In genomic region chr10:80664197-80665015, GRCm38 (mm10) we compare ENCODE assay signal across 8 mouse cellular contexts. TPM values are rescaled to one million over a fixed set of nuclear protein-coding genes. Genes with fewer than 3 reads are reported as not detected.
DNase-seq lines count a peak whose midpoint lies in the region; ATAC-seq and TF ChIP-seq lines count a peak whose summit lies in the region.

No protein-coding gene starts in this region.

- ATAC-seq in cerebellum, adult (ENCODE audit: insufficient number of reproducible peaks, low FRiP score, low TSS enrichment), result no peak; the same call in 1 of the 2 replicates
- no peak; the same call in 1 of the 2 replicates for ATAC-seq in forebrain, embryonic 11.5 days (replicated peaks; ENCODE audit: low FRiP score)
- ATAC-seq in megakaryocyte-erythroid progenitor cell, adult 5-6 weeks (replicated peaks; ENCODE audit: low FRiP score, low TSS enrichment, poor library complexity, severe bottlenecking), result peak; percentile 73
- peak; percentile 85 for ATAC-seq in stomach, postnatal 0 days (ENCODE audit: low FRiP score, low TSS enrichment)

- H3K27me3 ChIP-seq in forebrain, embryonic 11.5 days (ENCODE audit: control insufficient read depth, insufficient read depth, low read length), result no peaks in the 10 kb centered on the region
- no peaks in the 10 kb centered on the region for H3K27me3 ChIP-seq in stomach, postnatal 0 days (ENCODE audit: control insufficient read depth, insufficient read depth, low read length)

- peaks cover 9% of the 10 kb centered on the region for H3K36me3 ChIP-seq in forebrain, embryonic 11.5 days (ENCODE audit: control insufficient read depth, insufficient read depth, low read length)
- H3K36me3 ChIP-seq in stomach, postnatal 0 days (ENCODE audit: control insufficient read depth, insufficient read depth, low read length), result peaks cover 31% of the 10 kb centered on the region

- H3K4me2 ChIP-seq in forebrain, embryonic 11.5 days (ENCODE audit: low read depth, low read length, severe bottlenecking), result no peak overlapping the region
- peak overlapping the region; percentile 35; the same call in 1 of the 2 replicates for H3K4me2 ChIP-seq in stomach, postnatal 0 days (replicated peaks; ENCODE audit: low read depth)

- peak overlapping the region; percentile 2; the same call in 1 of the 2 replicates for H3K27ac ChIP-seq in forebrain, embryonic 11.5 days (ENCODE audit: low read depth, low read length)
- peak overlapping the region; percentile 94 for H3K27ac ChIP-seq in stomach, postnatal 0 days (replicated peaks)

- intact Hi-C loops in heart, postnatal 25 days (cut with DNase I), result no loop called here

- H3K4me3 ChIP-seq in forebrain, embryonic 11.5 days (ENCODE audit: low read depth, low read length), result no peak overlapping the region
- no peak overlapping the region for H3K4me3 ChIP-seq in stomach, postnatal 0 days (ENCODE audit: low read depth, low read length)

- peak; percentile 73 for DNase-seq in cerebellum, adult 11 months
- DNase-seq in adrenal gland, postnatal 36 days, result peak; percentile 89 to 92
- no peak for DNase-seq in forebrain, embryonic 11.5 days (ENCODE audit: low spot score)
- peak; percentile 90 for DNase-seq in heart, postnatal 25 days (ENCODE audit: low spot score)
- DNase-seq in kidney, postnatal 4 days, result peak; percentile 78 to 88
- DNase-seq in stomach, postnatal 0 days (ENCODE audit: low spot score), result peak; percentile 91

- peak; percentile 24; the same call in 1 of the 2 replicates for TF ChIP-seq CTCF in stomach, postnatal 0 days (IDR thresholded peaks at IDR 0.05; ENCODE audit: low read depth)

- TF ChIP-seq EP300 in stomach, postnatal 0 days (optimal IDR thresholded peaks at IDR 0.05), result peak; percentile 93

- H3K9me3 ChIP-seq in forebrain, embryonic 11.5 days (ENCODE audit: control insufficient read depth, low read length), result no peaks in the 10 kb centered on the region
- H3K9me3 ChIP-seq in stomach, postnatal 0 days (ENCODE audit: control insufficient read depth, low read length), result no peaks in the 10 kb centered on the region

- H3K9ac ChIP-seq in forebrain, embryonic 11.5 days (ENCODE audit: low read length), result no peak overlapping the region
- peak overlapping the region; percentile 43; the same call in 1 of the 2 replicates for H3K9ac ChIP-seq in stomach, postnatal 0 days (ENCODE audit: low read length)

- H3K4me1 ChIP-seq in forebrain, embryonic 11.5 days (replicated peaks; ENCODE audit: control insufficient read depth, insufficient read depth, low read length), result peaks cover 2% of the 10 kb centered on the region; the same call in 1 of the 2 replicates
- peaks cover 6% of the 10 kb centered on the region; the same call in 1 of the 2 replicates for H3K4me1 ChIP-seq in stomach, postnatal 0 days (replicated peaks; ENCODE audit: control insufficient read depth, insufficient read depth)

- WGBS in forebrain, embryonic 11.5 days, result 57% methylated on average over 16 of the region's 16 CpGs
- 10% methylated on average over 16 of the region's 16 CpGs for WGBS in stomach, postnatal 0 days

RNA-seq across cellular contexts. Expression of gene Btbd2, which starts 7.5 kb away (rescaled TPM):
- 10 to 100 TPM; 61.7 to 71.2 TPM for total RNA-seq in adrenal gland, postnatal 36 days (2021)
- polyA plus RNA-seq in forebrain, embryonic 11.5 days (2014; fragmentation: Nextera tagmentation; extraction: Ambion mirVana), result 78.3 and 97.3 TPM in 2 replicates
- 10 to 100 TPM; 41.5 to 45.8 TPM for total RNA-seq in heart, postnatal 25 days (2021)
- total RNA-seq in megakaryocyte-erythroid progenitor cell, adult 5-6 weeks (2014; fragmentation: Nextera tagmentation), result 27.4 and 32.0 TPM in 2 replicates
- 11.8 and 14.8 TPM in 2 replicates for total RNA-seq in megakaryocyte-erythroid progenitor cell, adult 5-6 weeks (2017)
- 28.3 and 30.0 TPM in 2 replicates for polyA plus RNA-seq in stomach, postnatal 0 days (2015; fragmentation: Nextera tagmentation; extraction: Ambion mirVana)

RNA-seq across cellular contexts. Expression of gene Mknk2, which starts 13.5 kb away (rescaled TPM):
- total RNA-seq in adrenal gland, postnatal 36 days (2021), result 100 to 1,000 TPM; 178 to 198 TPM
- 85.1 and 87.0 TPM in 2 replicates for polyA plus RNA-seq in forebrain, embryonic 11.5 days (2014; fragmentation: Nextera tagmentation; extraction: Ambion mirVana)
- total RNA-seq in heart, postnatal 25 days (2021), result 100 to 1,000 TPM; 158 to 181 TPM
- total RNA-seq in megakaryocyte-erythroid progenitor cell, adult 5-6 weeks (2014; fragmentation: Nextera tagmentation), result 149 and 158 TPM in 2 replicates
- 78.4 and 117 TPM in 2 replicates for total RNA-seq in megakaryocyte-erythroid progenitor cell, adult 5-6 weeks (2017)
- 55.2 and 61.7 TPM in 2 replicates for polyA plus RNA-seq in stomach, postnatal 0 days (2015; fragmentation: Nextera tagmentation; extraction: Ambion mirVana)

RNA-seq across cellular contexts. Expression of gene Mob3a, which starts 37.4 kb away (rescaled TPM):
- total RNA-seq in adrenal gland, postnatal 36 days (2021), result 10 to 100 TPM; 19.4 to 20.1 TPM
- 57.9 and 61.1 TPM in 2 replicates for polyA plus RNA-seq in forebrain, embryonic 11.5 days (2014; fragmentation: Nextera tagmentation; extraction: Ambion mirVana)
- 1 to 10 TPM; 8.2 to 8.9 TPM for total RNA-seq in heart, postnatal 25 days (2021)
- 22.8 and 29.1 TPM in 2 replicates for total RNA-seq in megakaryocyte-erythroid progenitor cell, adult 5-6 weeks (2014; fragmentation: Nextera tagmentation)
- 30.5 and 38.6 TPM in 2 replicates for total RNA-seq in megakaryocyte-erythroid progenitor cell, adult 5-6 weeks (2017)
- 22.9 and 23.9 TPM in 2 replicates for polyA plus RNA-seq in stomach, postnatal 0 days (2015; fragmentation: Nextera tagmentation; extraction: Ambion mirVana)

RNA-seq across cellular contexts. Expression of gene Izumo4, which starts 37.6 kb away (rescaled TPM):
- total RNA-seq in adrenal gland, postnatal 36 days (2021), result 10 to 100 TPM in 1 of 2 experiments, 1 to 10 TPM in 1; 9.9 to 16.6 TPM
- 4.8 and 7.2 TPM in 2 replicates for polyA plus RNA-seq in forebrain, embryonic 11.5 days (2014; fragmentation: Nextera tagmentation; extraction: Ambion mirVana)
- 1 to 10 TPM; 2.6 to 3.4 TPM for total RNA-seq in heart, postnatal 25 days (2021)
- 22.8 and 26.4 TPM in 2 replicates for total RNA-seq in megakaryocyte-erythroid progenitor cell, adult 5-6 weeks (2014; fragmentation: Nextera tagmentation)
- 3.0 and 4.5 TPM in 2 replicates for total RNA-seq in megakaryocyte-erythroid progenitor cell, adult 5-6 weeks (2017)
- 14.8 and 18.0 TPM in 2 replicates for polyA plus RNA-seq in stomach, postnatal 0 days (2015; fragmentation: Nextera tagmentation; extraction: Ambion mirVana)

RNA-seq across cellular contexts. Expression of gene Csnk1g2, which starts 41.8 kb away (rescaled TPM):
- 100 to 1,000 TPM; 129 to 135 TPM for total RNA-seq in adrenal gland, postnatal 36 days (2021)
- 134 TPM in 2 replicates for polyA plus RNA-seq in forebrain, embryonic 11.5 days (2014; fragmentation: Nextera tagmentation; extraction: Ambion mirVana)
- total RNA-seq in heart, postnatal 25 days (2021), result 100 to 1,000 TPM; 116 TPM
- 70.2 and 93.3 TPM in 2 replicates for total RNA-seq in megakaryocyte-erythroid progenitor cell, adult 5-6 weeks (2014; fragmentation: Nextera tagmentation)
- 117 and 120 TPM in 2 replicates for total RNA-seq in megakaryocyte-erythroid progenitor cell, adult 5-6 weeks (2017)
- polyA plus RNA-seq in stomach, postnatal 0 days (2015; fragmentation: Nextera tagmentation; extraction: Ambion mirVana), result 75.4 and 83.9 TPM in 2 replicates

Comparison
In these comparisons a context has a peak if more than half of its experiments do, and no peak if none do; other contexts are left out.
1. ATAC-seq: peak in megakaryocyte-erythroid progenitor cell, adult 5-6 weeks (single experiment) and stomach, postnatal 0 days (single experiment); none in cerebellum, adult (single experiment) and forebrain, embryonic 11.5 days (single experiment).